Mouse (Mus musculus): Measurements from ENCODE around the gene Slit3. TPM values are rescaled to one million over a fixed set of nuclear protein-coding genes. Genes with fewer than 3 reads are reported as not detected.

Slit3 gene
- total and polyA plus RNA-seq, 3 experiments = not detected

DNA sequence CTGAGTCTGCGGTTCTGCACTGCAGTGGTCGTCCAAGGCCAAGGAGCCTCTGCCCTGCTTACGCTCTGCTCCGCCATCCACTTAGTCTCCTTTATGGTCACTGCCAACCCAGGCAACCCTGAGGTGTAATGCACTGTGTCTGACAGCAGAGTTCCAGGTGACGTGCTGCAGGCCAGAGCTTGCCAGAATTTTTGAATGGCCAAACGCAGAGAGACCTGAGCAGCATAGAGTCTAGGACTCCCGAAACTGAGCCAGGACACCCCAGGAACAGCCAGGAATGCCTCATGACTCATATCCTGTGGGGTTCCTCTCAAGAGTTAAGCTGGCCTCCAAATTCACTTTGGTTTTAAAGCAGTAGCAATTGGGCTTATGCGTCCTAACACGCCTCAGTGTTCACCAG lies 429.0 kb downstream of the Slit3 start:
- Histone ChIP-seq H3K79me2 (ENCODE audit: control insufficient read depth, insufficient read depth, low read length, poor library complexity) (no peaks in the 10 kb centered on the region), H3K4me1 (ENCODE audit: control insufficient read depth in 1 of 2, insufficient read depth in 2 of 2, low read length in 2 of 2) (no peaks in the 10 kb centered on the region), H3K27me3 (ENCODE audit: control insufficient read depth in 1 of 2, insufficient read depth in 2 of 2, low read length in 2 of 2) (no peaks in the 10 kb centered on the region), H3K4me3 (ENCODE audit: control insufficient read depth in 1 of 2, insufficient read depth in 1 of 2, low read depth in 2 of 2, low read length in 2 of 2) (no peak overlapping the region), H3K9ac (ENCODE audit: control insufficient read depth, low read depth, low read length, poor library complexity, severe bottlenecking) (no peak overlapping the region), H3K36me3 (ENCODE audit: control insufficient read depth in 1 of 2, insufficient read depth in 2 of 2, low read length in 2 of 2) (no peaks in the 10 kb centered on the region), H3K27ac (ENCODE audit: control insufficient read depth, low read depth, low read length) (no peak overlapping the region), H3K9me3 (replicated peaks; ENCODE audit: insufficient read depth, low read length) (no peaks in the 10 kb centered on the region; the same call in 1 of the 2 replicates)
- no peak for DNase-seq (ENCODE audit: low read depth, low spot score)
- TF ChIP-seq JUND (IDR thresholded peaks at IDR 0.05; ENCODE audit: low read depth, low read length) (no peak), ZKSCAN1 (IDR thresholded peaks at IDR 0.05; ENCODE audit: low read depth, low read length) (no peak), MAX (IDR thresholded peaks at IDR 0.05; ENCODE audit: low read length) (no peak), MYB (IDR thresholded peaks at IDR 0.05; ENCODE audit: low read depth, low read length) (no peak), EP300 (IDR thresholded peaks at IDR 0.05; ENCODE audit: low read depth in 1 of 2, low read length in 2 of 2) (no peak)

DNA sequence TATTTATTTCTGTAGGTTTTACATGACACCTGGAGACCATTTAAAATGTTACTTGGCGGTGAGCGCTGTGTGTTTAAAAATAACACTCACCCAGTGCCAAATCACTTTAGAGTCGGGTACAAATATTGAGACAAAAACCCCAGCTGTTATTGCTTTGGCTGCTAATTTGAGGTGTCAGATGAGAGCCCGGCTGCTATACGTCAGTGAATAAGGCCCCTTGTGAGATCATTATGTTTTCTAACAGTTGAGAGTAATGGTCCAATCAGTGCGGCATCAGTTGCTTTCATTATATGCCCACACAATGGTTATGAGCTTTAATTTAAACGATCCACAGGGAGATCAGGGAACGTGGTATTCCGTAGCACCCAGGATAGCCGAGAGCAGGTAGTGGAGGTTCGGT lies 435.2 kb downstream of the Slit3 start:
- Histone ChIP-seq H3K27me3 (ENCODE audit: control insufficient read depth in 1 of 2, insufficient read depth in 2 of 2, low read length in 2 of 2) (no peaks in the 10 kb centered on the region), H3K4me3 (ENCODE audit: control insufficient read depth in 1 of 2, insufficient read depth in 1 of 2, low read depth in 2 of 2, low read length in 2 of 2) (no peak overlapping the region), H3K9me3 (replicated peaks; ENCODE audit: insufficient read depth, low read length) (no peaks in the 10 kb centered on the region), H3K79me2 (ENCODE audit: control insufficient read depth, insufficient read depth, low read length, poor library complexity) (no peaks in the 10 kb centered on the region), H3K9ac (ENCODE audit: control insufficient read depth, low read depth, low read length, poor library complexity, severe bottlenecking) (no peak overlapping the region), H3K36me3 (ENCODE audit: control insufficient read depth in 1 of 2, insufficient read depth in 2 of 2, low read length in 2 of 2) (no peaks in the 10 kb centered on the region), H3K27ac (ENCODE audit: control insufficient read depth, low read depth, low read length) (no peak overlapping the region), H3K4me1 (ENCODE audit: control insufficient read depth in 1 of 2, insufficient read depth in 2 of 2, low read length in 2 of 2) (no peaks in the 10 kb centered on the region)
- TF ChIP-seq TAL1 (IDR thresholded peaks at IDR 0.05; ENCODE audit: low read length) = no peak
- no peak for TF ChIP-seq TBP (IDR thresholded peaks at IDR 0.05; ENCODE audit: low read depth, low read length)
- TF ChIP-seq MEF2A (IDR thresholded peaks at IDR 0.05; ENCODE audit: extremely low read depth, insufficient replicate concordance, low read depth, low read length, poor library complexity, severe bottlenecking) = no peak
- no peak for TF ChIP-seq SMC3 (IDR thresholded peaks at IDR 0.05; ENCODE audit: low read depth, low read length)
- TF ChIP-seq MAFK (IDR thresholded peaks at IDR 0.05; ENCODE audit: borderline replicate concordance, low read depth, low read length) = no peak
- TF ChIP-seq MYB (IDR thresholded peaks at IDR 0.05; ENCODE audit: low read depth, low read length) = no peak
- no peak for TF ChIP-seq POLR2AphosphoS5 (IDR thresholded peaks at IDR 0.05; ENCODE audit: borderline replicate concordance, low read depth, low read length)
- TF ChIP-seq EP300 (IDR thresholded peaks at IDR 0.05; ENCODE audit: low read depth in 1 of 2, low read length in 2 of 2) = no peak
- no peak for TF ChIP-seq BHLHE40 (IDR thresholded peaks at IDR 0.05; ENCODE audit: borderline replicate concordance, low read depth, low read length)
- TF ChIP-seq POLR2AphosphoS2 (IDR thresholded peaks at IDR 0.05; ENCODE audit: low read length) = no peak
- TF ChIP-seq SIN3A (IDR thresholded peaks at IDR 0.05; ENCODE audit: low read length) = no peak
- TF ChIP-seq USF1 (IDR thresholded peaks at IDR 0.05; ENCODE audit: low read depth, low read length) = no peak
- no peak for DNase-seq (ENCODE audit: low read depth, low spot score)

DNA sequence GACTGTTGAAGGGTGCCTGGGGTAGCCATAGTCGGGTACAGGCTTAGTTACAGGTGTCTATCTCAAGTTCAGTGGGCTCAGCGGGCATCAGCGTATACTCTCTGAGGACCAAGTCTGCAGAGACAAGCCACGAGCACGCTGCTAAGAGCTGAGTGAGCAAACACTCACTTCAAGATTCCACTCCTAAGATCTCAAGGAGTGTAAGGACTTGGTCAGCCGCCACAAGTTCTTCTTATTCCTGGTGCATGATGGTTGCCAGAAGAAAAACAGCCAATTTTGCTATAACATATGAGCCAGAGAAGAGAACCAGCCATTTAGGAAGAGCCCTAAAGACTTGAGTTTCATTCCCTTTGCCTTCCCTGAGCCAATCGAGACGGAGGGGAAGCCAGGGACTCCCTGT lies 436.5 kb downstream of the Slit3 start:
- Histone ChIP-seq H3K9ac (ENCODE audit: control insufficient read depth, low read depth, low read length, poor library complexity, severe bottlenecking) (no peak overlapping the region), H3K79me2 (ENCODE audit: control insufficient read depth, insufficient read depth, low read length, poor library complexity) (no peaks in the 10 kb centered on the region), H3K36me3 (ENCODE audit: control insufficient read depth in 1 of 2, insufficient read depth in 2 of 2, low read length in 2 of 2) (no peaks in the 10 kb centered on the region), H3K27me3 (ENCODE audit: control insufficient read depth in 1 of 2, insufficient read depth in 2 of 2, low read length in 2 of 2) (no peaks in the 10 kb centered on the region), H3K9me3 (replicated peaks; ENCODE audit: insufficient read depth, low read length) (no peaks in the 10 kb centered on the region), H3K27ac (ENCODE audit: control insufficient read depth, low read depth, low read length) (no peak overlapping the region), H3K4me3 (ENCODE audit: control insufficient read depth in 1 of 2, insufficient read depth in 1 of 2, low read depth in 2 of 2, low read length in 2 of 2) (no peak overlapping the region), H3K4me1 (ENCODE audit: control insufficient read depth in 1 of 2, insufficient read depth in 2 of 2, low read length in 2 of 2) (no peaks in the 10 kb centered on the region)
- DNase-seq (ENCODE audit: low read depth, low spot score) = no peak
- TF ChIP-seq CHD2 (IDR thresholded peaks at IDR 0.05; ENCODE audit: low read length) (no peak), ZKSCAN1 (IDR thresholded peaks at IDR 0.05; ENCODE audit: low read depth, low read length) (no peak), ZC3H11A (IDR thresholded peaks at IDR 0.05; ENCODE audit: low read depth, low read length) (no peak), MAFK (IDR thresholded peaks at IDR 0.05; ENCODE audit: borderline replicate concordance, low read depth, low read length) (no peak), TBP (IDR thresholded peaks at IDR 0.05; ENCODE audit: low read depth, low read length) (no peak), GABPA (IDR thresholded peaks at IDR 0.05; ENCODE audit: low read depth, low read length) (no peak), ZNF384 (IDR thresholded peaks at IDR 0.05; ENCODE audit: low read depth, low read length) (no peak), CTCF (IDR thresholded peaks at IDR 0.05 in 2 of 3, conservative IDR thresholded peaks at IDR 0.05 in 1 of 3; ENCODE audit: control insufficient read depth in 1 of 3, insufficient read depth in 1 of 3, low read depth in 2 of 3, low read length in 3 of 3, poor library complexity in 1 of 3, severe bottlenecking in 1 of 3) (no peak)

All from MEL (cell line).